Mouse (Mus musculus) embryonic facial prominence, embryonic 11.5 days (tissue): ENCODE measurements at regions not wholly inside any gene's neighbourhood (a gene's known extent, or its start where the extent isn't known, plus 50 kb on each side); places are given as distances from the start of the nearest gene placed in this dataset.

ENCODE experiments used
- ATAC-seq: fragments of 200-750 bp; cut with Nextera tagmentation; replicated peaks from 2 replicates; pipeline ENCODE4 v1.8.0; 2017; ENCODE audit warnings: low read depth; ENCODE audit not compliant: insufficient number of reproducible peaks, low FRiP score, low TSS enrichment
- DNase-seq: peaks from one replicate; pipeline ENCODE4 v3.0.0-alpha.2; 2015; ENCODE audit warnings: low spot score
- H3K27ac ChIP-seq: fragments of 300-500 bp; sonication (generic); replicated peaks from 2 replicates; pipeline ENCODE4 v1.5.1; 2014; ENCODE audit warnings: mild to moderate bottlenecking, low read depth, low read length, control low read depth
- H3K27me3 ChIP-seq: fragments of 300-500 bp; sonication (generic); 2 replicates; pipeline ENCODE4 v1.6.1; 2014; ENCODE audit warnings: mild to moderate bottlenecking, low read length, moderate library complexity, mixed read lengths; ENCODE audit not compliant: control insufficient read depth, insufficient read depth
- H3K36me3 ChIP-seq: fragments of 300-500 bp; sonication (generic); replicated peaks from 2 replicates; pipeline ENCODE4 v1.6.1; 2014; ENCODE audit warnings: low read depth, mild to moderate bottlenecking, low read length, moderate library complexity, mixed read lengths; ENCODE audit not compliant: control insufficient read depth, insufficient read depth
- H3K4me1 ChIP-seq: fragments of 300-500 bp; sonication (generic); 2 replicates; pipeline ENCODE4 v1.6.1; 2014; ENCODE audit warnings: low read length, mixed read lengths; ENCODE audit not compliant: control insufficient read depth, insufficient read depth
- H3K4me2 ChIP-seq: fragments of 300-500 bp; sonication (generic); 2 replicates; pipeline ENCODE4 v1.6.1; 2014; ENCODE audit warnings: low read depth, mild to moderate bottlenecking, control low read depth, low read length, moderate library complexity
- H3K4me3 ChIP-seq: fragments of 300-500 bp; sonication (generic); 2 replicates; pipeline ENCODE4 v1.5.1; 2014; ENCODE audit warnings: low read depth, low read length, control low read depth
- H3K9ac ChIP-seq: fragments of 300-500 bp; sonication (generic); replicated peaks from 2 replicates; pipeline ENCODE4 v1.6.1; 2014; ENCODE audit warnings: mild to moderate bottlenecking, control low read depth, low read length
- H3K9me3 ChIP-seq: fragments of 300-500 bp; sonication (generic); replicated peaks from 2 replicates; pipeline ENCODE4 v1.6.1; 2016; ENCODE audit warnings: mild to moderate bottlenecking, low read length, inconsistent platforms, mixed read lengths; ENCODE audit not compliant: control insufficient read depth
- WGBS: fragments of 180-500 bp; shearing (Covaris S2); extraction: QIAGEN DNeasy Blood & Tissue Kit; methylation state at CpG from one replicate; pipeline ENCODE4 v1.1.7; 2014; 5-methylcytosine and 5-hydroxymethylcytosine counted together

- Histone ChIP-seq H3K9ac (no peak overlapping the region), H3K36me3 (no peaks in the 10 kb centered on the region), H3K27me3 (no peaks in the 10 kb centered on the region), H3K4me2 (no peak overlapping the region), H3K4me1 (peaks cover 6% of the 10 kb centered on the region), H3K27ac (no peak overlapping the region), H3K9me3 (no peaks in the 10 kb centered on the region), H3K4me3 (no peak overlapping the region)
- DNase-seq (peak; percentile 56), ATAC-seq (peak; percentile 35; the same call in 1 of the 2 replicates)
- WGBS, result 45% methylated on average over 24 of the region's 24 CpGs
These were observed 323.6 kb downstream of the Icos start for GRCm38 (mm10) chr1:61301041-61302030.

- Histone ChIP-seq H3K36me3 (no peaks in the 10 kb centered on the region), H3K9me3 (no peaks in the 10 kb centered on the region), H3K27ac (no peak overlapping the region), H3K27me3 (no peaks in the 10 kb centered on the region), H3K4me2 (no peak overlapping the region), H3K4me1 (peaks cover 6% of the 10 kb centered on the region), H3K4me3 (no peak overlapping the region), H3K9ac (no peak overlapping the region)
- ATAC-seq (no peak), DNase-seq (no peak)
- WGBS, result 50% methylated on average over 8 of the region's 8 CpGs
These were observed 324.9 kb downstream of the Icos start for GRCm38 (mm10) chr1:61302570-61303071.

- H3K27me3 ChIP-seq, result no peaks in the 10 kb centered on the region
These were observed 328.6 kb downstream of the Icos start for GRCm38 (mm10) chr1:61306296-61306695.

GRCm38 (mm10) chr1:61309563-61309962, 329.1 kb upstream of the Pard3b start:
- Histone ChIP-seq H3K27ac (no peak overlapping the region), H3K36me3 (no peaks in the 10 kb centered on the region), H3K4me2 (no peak overlapping the region), H3K27me3 (no peaks in the 10 kb centered on the region), H3K9ac (no peak overlapping the region), H3K4me1 (no peaks in the 10 kb centered on the region), H3K9me3 (no peaks in the 10 kb centered on the region), H3K4me3 (no peak overlapping the region)
- 75% methylated on average over 1 of the region's 1 CpGs for WGBS
- no peak for DNase-seq
- ATAC-seq, result no peak

More at GRCm38 (mm10) chr1:61306296-61306695, 328.6 kb downstream of the Icos start:
- Histone ChIP-seq H3K4me1 (no peaks in the 10 kb centered on the region; the same call in 1 of the 2 replicates), H3K4me3 (no peak overlapping the region), H3K9ac (no peak overlapping the region), H3K36me3 (no peaks in the 10 kb centered on the region), H3K4me2 (no peak overlapping the region), H3K27ac (no peak overlapping the region), H3K9me3 (no peaks in the 10 kb centered on the region)
- DNase-seq (no peak), ATAC-seq (no peak)
- WGBS, result 71% methylated on average over 8 of the region's 8 CpGs

- Histone ChIP-seq H3K9ac (no peak overlapping the region), H3K27me3 (no peaks in the 10 kb centered on the region), H3K4me1 (no peaks in the 10 kb centered on the region), H3K36me3 (no peaks in the 10 kb centered on the region), H3K4me3 (no peak overlapping the region), H3K4me2 (no peak overlapping the region), H3K9me3 (no peaks in the 10 kb centered on the region), H3K27ac (no peak overlapping the region)
- DNase-seq (no peak), ATAC-seq (no peak)
- WGBS, result 87% methylated on average over 3 of the region's 3 CpGs
These were observed 328.4 kb upstream of the Pard3b start for GRCm38 (mm10) chr1:61310063-61310760.

GRCm38 (mm10) chr1:61310761-61311090, 327.9 kb upstream of the Pard3b start:
- Histone ChIP-seq H3K27ac (no peak overlapping the region), H3K27me3 (no peaks in the 10 kb centered on the region), H3K4me2 (no peak overlapping the region), H3K4me1 (no peaks in the 10 kb centered on the region), H3K4me3 (no peak overlapping the region), H3K36me3 (no peaks in the 10 kb centered on the region), H3K9ac (no peak overlapping the region), H3K9me3 (no peaks in the 10 kb centered on the region)
- ATAC-seq, result no peak
- no peak for DNase-seq
- WGBS, result 60% methylated on average over 2 of the region's 2 CpGs

- Histone ChIP-seq H3K4me1 (no peaks in the 10 kb centered on the region), H3K27ac (no peak overlapping the region), H3K4me2 (no peak overlapping the region), H3K4me3 (no peak overlapping the region), H3K27me3 (no peaks in the 10 kb centered on the region), H3K36me3 (no peaks in the 10 kb centered on the region), H3K9ac (no peak overlapping the region), H3K9me3 (no peaks in the 10 kb centered on the region)
- WGBS, result 93% methylated on average over 4 of the region's 4 CpGs
- no peak for ATAC-seq
- no peak for DNase-seq
These were observed 325.4 kb upstream of the Pard3b start for GRCm38 (mm10) chr1:61313196-61313595.

GRCm38 (mm10) chr1:61316261-61316660, 322.4 kb upstream of the Pard3b start:
- H3K9ac ChIP-seq, result no peak overlapping the region
- DNase-seq, result no peak
- no peak overlapping the region for H3K27ac ChIP-seq
- no peak overlapping the region for H3K4me3 ChIP-seq
- no peaks in the 10 kb centered on the region for H3K27me3 ChIP-seq
- H3K9me3 ChIP-seq, result no peaks in the 10 kb centered on the region
- no peaks in the 10 kb centered on the region for H3K4me1 ChIP-seq
- WGBS, result 88% methylated on average over 4 of the region's 4 CpGs
- H3K36me3 ChIP-seq, result no peaks in the 10 kb centered on the region
- H3K4me2 ChIP-seq, result no peak overlapping the region
- ATAC-seq, result no peak
